In genomic region chr8:82054030-82054429, GRCm38 (mm10) we compare ENCODE assay signal across 22 mouse cellular contexts.
A peak's percentile ranks its signal among the peaks of the same experiment; 100 is the strongest.
DNase-seq lines count a peak whose midpoint lies in the region; ATAC-seq and TF ChIP-seq lines count a peak whose summit lies in the region.
"Had no signal": no experiment of that assay in that cellular context is flagged by ENCODE, and none has a peak within 500 bp of the region (broad histone marks: within the 10 kb centered on the region; RNA-seq: fewer than 3 reads in every experiment).

No protein-coding gene starts in this region.

- no peak for TF ChIP-seq POLR2A in MEL (IDR thresholded peaks at IDR 0.05; ENCODE audit: control insufficient read depth in 1 of 2, insufficient read depth in 1 of 2, low read depth in 1 of 2, low read length in 2 of 2, poor library complexity in 1 of 2)

- H3K4me3 ChIP-seq in embryonic facial prominence, embryonic 11.5 days (ENCODE audit: low read depth, low read length) = no peak overlapping the region
- H3K4me3 ChIP-seq in embryonic facial prominence, embryonic 10.5 days = no peak overlapping the region
- no peak overlapping the region for H3K4me3 ChIP-seq in midbrain, embryonic 15.5 days
- H3K4me3 ChIP-seq in midbrain, postnatal 0 days (ENCODE audit: low read depth, low read length) = no peak overlapping the region
- H3K4me3 ChIP-seq in MEL (ENCODE audit: control insufficient read depth in 1 of 2, insufficient read depth in 1 of 2, low read depth in 2 of 2, low read length in 2 of 2) = no peak overlapping the region
- H3K4me3 ChIP-seq in embryonic facial prominence, embryonic 13.5 days = no peak overlapping the region
- H3K4me3 ChIP-seq in forebrain, embryonic 13.5 days = no peak overlapping the region

- 75% methylated on average over 3 of the region's 3 CpGs for WGBS in embryonic facial prominence, embryonic 11.5 days
- WGBS in embryonic facial prominence, embryonic 10.5 days = 77% methylated on average over 3 of the region's 3 CpGs
- WGBS in midbrain, embryonic 15.5 days = 43% methylated on average over 3 of the region's 3 CpGs
- WGBS in midbrain, postnatal 0 days = 38% methylated on average over 3 of the region's 3 CpGs
- WGBS in embryonic facial prominence, embryonic 13.5 days = 40% methylated on average over 3 of the region's 3 CpGs
- WGBS in forebrain, embryonic 13.5 days = 70% methylated on average over 3 of the region's 3 CpGs

- TF ChIP-seq EP300 in MEL (IDR thresholded peaks at IDR 0.05; ENCODE audit: low read depth in 1 of 2, low read length in 2 of 2) = no peak

- no peak for ATAC-seq in embryonic facial prominence, embryonic 11.5 days (replicated peaks; ENCODE audit: insufficient number of reproducible peaks, low FRiP score, low TSS enrichment, low read depth)
- peak; percentile 52; the same call in 1 of the 2 replicates for ATAC-seq in midbrain, embryonic 15.5 days (replicated peaks)
- no peak for ATAC-seq in midbrain, postnatal 0 days (ENCODE audit: low FRiP score)
- ATAC-seq in embryonic facial prominence, embryonic 13.5 days (ENCODE audit: insufficient number of reproducible peaks, insufficient read depth, low FRiP score, low TSS enrichment, low read depth) = no peak
- ATAC-seq in forebrain, embryonic 13.5 days = no peak
- ATAC-seq: activated CD4-positive, CD25-positive, alpha-beta regulatory T cell, adult 4 months; forebrain, embryonic 14.5 days; forebrain, embryonic 16.5 days; Patski had no signal

- no peaks in the 10 kb centered on the region for H3K27me3 ChIP-seq in embryonic facial prominence, embryonic 11.5 days (ENCODE audit: control insufficient read depth, insufficient read depth, low read length)
- no peaks in the 10 kb centered on the region for H3K27me3 ChIP-seq in embryonic facial prominence, embryonic 10.5 days (replicated peaks; ENCODE audit: low read depth, poor library complexity, severe bottlenecking)
- H3K27me3 ChIP-seq in midbrain, embryonic 15.5 days (replicated peaks) = no peaks in the 10 kb centered on the region
- no peaks in the 10 kb centered on the region for H3K27me3 ChIP-seq in midbrain, postnatal 0 days (ENCODE audit: insufficient read depth, low read length)
- H3K27me3 ChIP-seq in MEL (ENCODE audit: control insufficient read depth in 1 of 2, insufficient read depth in 2 of 2, low read length in 2 of 2) = no peaks in the 10 kb centered on the region
- H3K27me3 ChIP-seq in embryonic facial prominence, embryonic 13.5 days = no peaks in the 10 kb centered on the region
- no peaks in the 10 kb centered on the region for H3K27me3 ChIP-seq in forebrain, embryonic 13.5 days

- no peaks in the 10 kb centered on the region for H3K4me1 ChIP-seq in embryonic facial prominence, embryonic 11.5 days (ENCODE audit: control insufficient read depth, insufficient read depth, low read length)
- no peaks in the 10 kb centered on the region for H3K4me1 ChIP-seq in embryonic facial prominence, embryonic 10.5 days
- no peaks in the 10 kb centered on the region for H3K4me1 ChIP-seq in midbrain, embryonic 15.5 days
- no peaks in the 10 kb centered on the region for H3K4me1 ChIP-seq in midbrain, postnatal 0 days (ENCODE audit: insufficient read depth, low read length)
- no peaks in the 10 kb centered on the region for H3K4me1 ChIP-seq in MEL (ENCODE audit: control insufficient read depth in 1 of 2, insufficient read depth in 2 of 2, low read length in 2 of 2)
- peaks cover 5% of the 10 kb centered on the region for H3K4me1 ChIP-seq in embryonic facial prominence, embryonic 13.5 days
- H3K4me1 ChIP-seq in forebrain, embryonic 13.5 days = no peaks in the 10 kb centered on the region

- no peaks in the 10 kb centered on the region for H3K9me3 ChIP-seq in embryonic facial prominence, embryonic 11.5 days (replicated peaks; ENCODE audit: control insufficient read depth, low read length)
- H3K9me3 ChIP-seq in embryonic facial prominence, embryonic 10.5 days = no peaks in the 10 kb centered on the region
- H3K9me3 ChIP-seq in midbrain, embryonic 15.5 days = no peaks in the 10 kb centered on the region
- no peaks in the 10 kb centered on the region for H3K9me3 ChIP-seq in midbrain, postnatal 0 days (ENCODE audit: low read length)
- no peaks in the 10 kb centered on the region for H3K9me3 ChIP-seq in MEL (replicated peaks; ENCODE audit: insufficient read depth, low read length)
- no peaks in the 10 kb centered on the region for H3K9me3 ChIP-seq in embryonic facial prominence, embryonic 13.5 days
- no peaks in the 10 kb centered on the region for H3K9me3 ChIP-seq in forebrain, embryonic 13.5 days (replicated peaks)

- TF ChIP-seq RAD21 in MEL (IDR thresholded peaks at IDR 0.05; ENCODE audit: low read depth, low read length) = no peak

- no peaks in the 10 kb centered on the region for H3K79me2 ChIP-seq in MEL (ENCODE audit: control insufficient read depth, insufficient read depth, low read length, poor library complexity)

- TF ChIP-seq CTCF in midbrain, postnatal 0 days (IDR thresholded peaks at IDR 0.05) = no peak
- no peak for TF ChIP-seq CTCF in MEL (IDR thresholded peaks at IDR 0.05 in 2 of 3, conservative IDR thresholded peaks at IDR 0.05 in 1 of 3; ENCODE audit: control insufficient read depth in 1 of 3, insufficient read depth in 1 of 3, low read depth in 2 of 3, low read length in 3 of 3, poor library complexity in 1 of 3, severe bottlenecking in 1 of 3)

- DNase-seq in embryonic facial prominence, embryonic 11.5 days (ENCODE audit: low spot score) = peak; percentile 3
- DNase-seq in embryonic facial prominence, embryonic 10.5 days (ENCODE audit: low spot score) = no peak
- DNase-seq in midbrain, postnatal 0 days (ENCODE audit: low spot score) = no peak
- no peak for DNase-seq in MEL (ENCODE audit: low read depth, low spot score)
- DNase-seq: adrenal gland, adult 8-10 months; adrenal gland, postnatal 14 days; adrenal gland, postnatal 36 days; B cell, adult 2 months; cerebellum, adult 11 months; cerebellum, adult 18-20 months; cerebellum, adult 8-10 months; cerebellum, adult 9-11 months; cerebellum, postnatal 14 days; cerebellum, postnatal 36 days; embryo, embryonic 11 days had no signal

- no peaks in the 10 kb centered on the region for H3K36me3 ChIP-seq in embryonic facial prominence, embryonic 11.5 days (replicated peaks; ENCODE audit: control insufficient read depth, insufficient read depth, low read depth, low read length)
- H3K36me3 ChIP-seq in embryonic facial prominence, embryonic 10.5 days (replicated peaks) = no peaks in the 10 kb centered on the region
- no peaks in the 10 kb centered on the region for H3K36me3 ChIP-seq in midbrain, embryonic 15.5 days (replicated peaks)
- H3K36me3 ChIP-seq in midbrain, postnatal 0 days (ENCODE audit: insufficient read depth, low read length) = no peaks in the 10 kb centered on the region
- no peaks in the 10 kb centered on the region for H3K36me3 ChIP-seq in MEL (ENCODE audit: control insufficient read depth in 1 of 2, insufficient read depth in 2 of 2, low read length in 2 of 2)
- H3K36me3 ChIP-seq in embryonic facial prominence, embryonic 13.5 days = no peaks in the 10 kb centered on the region
- no peaks in the 10 kb centered on the region for H3K36me3 ChIP-seq in forebrain, embryonic 13.5 days (ENCODE audit: poor library complexity, severe bottlenecking)

- H3K27ac ChIP-seq in embryonic facial prominence, embryonic 11.5 days (replicated peaks; ENCODE audit: low read depth, low read length) = no peak overlapping the region
- H3K27ac ChIP-seq in embryonic facial prominence, embryonic 10.5 days (replicated peaks) = no peak overlapping the region
- no peak overlapping the region for H3K27ac ChIP-seq in midbrain, embryonic 15.5 days
- H3K27ac ChIP-seq in midbrain, postnatal 0 days (ENCODE audit: low read depth, low read length) = no peak overlapping the region
- H3K27ac ChIP-seq in MEL (ENCODE audit: control insufficient read depth, low read depth, low read length) = no peak overlapping the region
- peak overlapping the region; percentile 55; the same call in 1 of the 2 replicates for H3K27ac ChIP-seq in embryonic facial prominence, embryonic 13.5 days
- no peak overlapping the region for H3K27ac ChIP-seq in forebrain, embryonic 13.5 days

- H3K9ac ChIP-seq in embryonic facial prominence, embryonic 11.5 days (replicated peaks; ENCODE audit: low read length) = no peak overlapping the region
- H3K9ac ChIP-seq in midbrain, embryonic 15.5 days = no peak overlapping the region
- H3K9ac ChIP-seq in midbrain, postnatal 0 days (replicated peaks; ENCODE audit: low read length, poor library complexity, severe bottlenecking) = no peak overlapping the region
- no peak overlapping the region for H3K9ac ChIP-seq in MEL (ENCODE audit: control insufficient read depth, low read depth, low read length, poor library complexity, severe bottlenecking)
- no peak overlapping the region for H3K9ac ChIP-seq in embryonic facial prominence, embryonic 13.5 days
- no peak overlapping the region for H3K9ac ChIP-seq in forebrain, embryonic 13.5 days

- H3K4me2 ChIP-seq in embryonic facial prominence, embryonic 11.5 days (ENCODE audit: low read depth, low read length) = no peak overlapping the region
- no peak overlapping the region for H3K4me2 ChIP-seq in midbrain, embryonic 15.5 days
- H3K4me2 ChIP-seq in midbrain, postnatal 0 days (ENCODE audit: low read depth, low read length, poor library complexity, severe bottlenecking) = no peak overlapping the region
- no peak overlapping the region for H3K4me2 ChIP-seq in embryonic facial prominence, embryonic 13.5 days
- H3K4me2 ChIP-seq in forebrain, embryonic 13.5 days = no peak overlapping the region

TF ChIP-seq in MEL, 35 proteins besides CTCF, POLR2A, EP300 and RAD21:
- 0 out of 2 replicates have a peak, but pooled peaks have one; percentile 17 for TF ChIP-seq ZNF384 (IDR thresholded peaks at IDR 0.05; ENCODE audit: low read depth, low read length)
- TF ChIP-seq ZKSCAN1 (IDR thresholded peaks at IDR 0.05; ENCODE audit: low read depth, low read length) = no peak
